Mouse (Mus musculus) liver, embryonic 14.5 days (tissue): ENCODE results near the gene Jmjd1c. TPM values are rescaled to one million over a fixed set of nuclear protein-coding genes. Genes with fewer than 3 reads are reported as not detected.

Experiments
- ATAC-seq: fragments of 200-750 bp; cut with Nextera tagmentation; 2 replicates; pipeline ENCODE4 v1.8.0; 2017; ENCODE audit warnings: moderate number of reproducible peaks, mild to moderate bottlenecking, moderate library complexity; ENCODE audit not compliant: insufficient read depth
- DNase-seq, 3 experiments: peaks; one replicate each; pipeline ENCODE4 v3.0.0-alpha.2; 2012 to 2013; ENCODE audit warnings: low read depth in 3 of 3, low spot score in 3 of 3
- H3K27ac ChIP-seq: fragments of 300-500 bp; sonication (generic); 2 replicates; pipeline ENCODE4 v1.5.1; 2014; ENCODE audit warnings: moderate library complexity, mild to moderate bottlenecking, control low read depth, inconsistent platforms
- H3K27me3 ChIP-seq: fragments of 300-500 bp; sonication (generic); 2 replicates; pipeline ENCODE4 v1.6.1; 2014; ENCODE audit warnings: mild to moderate bottlenecking, low read length, moderate library complexity; ENCODE audit not compliant: control insufficient read depth, insufficient read depth
- H3K36me3 ChIP-seq: fragments of 300-500 bp; sonication (generic); replicated peaks from 2 replicates; pipeline ENCODE4 v1.6.1; 2014; ENCODE audit warnings: low read depth; ENCODE audit not compliant: control insufficient read depth, insufficient read depth
- H3K4me1 ChIP-seq, 2 experiments: fragments of 200-500 bp in 1 of 2; fragments of 300-500 bp in 1 of 2; sonication (generic) in 1 of 2; replicated peaks; 2 replicates each; pipeline ENCODE4 v1.6.1; 2012 to 2014; ENCODE audit warnings: antibody characterized with exemption in 1 of 2, inconsistent platforms in 1 of 2, low read length in 1 of 2; ENCODE audit not compliant: control insufficient read depth in 2 of 2, insufficient read depth in 2 of 2
- H3K4me2 ChIP-seq: fragments of 300-500 bp; sonication (generic); 2 replicates; pipeline ENCODE4 v1.6.1; 2014; ENCODE audit warnings: low read depth, mild to moderate bottlenecking, control low read depth, moderate library complexity
- H3K4me3 ChIP-seq, 2 experiments: fragments of 200-500 bp in 1 of 2; fragments of 300-500 bp in 1 of 2; sonication (generic) in 1 of 2; 2 replicates each; pipeline ENCODE4 v1.5.1; 2012 to 2014; ENCODE audit warnings: low read depth in 2 of 2, low read length in 2 of 2, mild to moderate bottlenecking in 2 of 2, control low read depth in 1 of 2, inconsistent platforms in 1 of 2, moderate library complexity in 1 of 2; ENCODE audit not compliant: insufficient read depth in 1 of 2
- H3K9ac ChIP-seq: fragments of 300-500 bp; sonication (generic); replicated peaks from 2 replicates; pipeline ENCODE4 v1.6.1; 2014; ENCODE audit warnings: mild to moderate bottlenecking, control low read depth, moderate library complexity
- H3K9me3 ChIP-seq: fragments of 300-500 bp; sonication (generic); 2 replicates; pipeline ENCODE4 v1.6.1; 2016; ENCODE audit warnings: low read length, mixed read lengths; ENCODE audit not compliant: control insufficient read depth
- CTCF ChIP-seq: IDR thresholded peaks from 2 replicates; pipeline ENCODE4 v1.5.1; 2016; ENCODE audit warnings: antibody characterized with exemption, low read depth, control low read depth
- EP300 ChIP-seq: IDR thresholded peaks from 2 replicates; pipeline ENCODE4 v1.6.1; 2016; ENCODE audit warnings: antibody characterized with exemption, low read depth
- WGBS: fragments of 180-500 bp; shearing (Covaris S2); extraction: QIAGEN DNeasy Blood & Tissue Kit; methylation state at CpG from one replicate; pipeline ENCODE4 v1.1.7; 2014; ENCODE audit not compliant: insufficient replicate concordance; 5-methylcytosine and 5-hydroxymethylcytosine counted together
- polyA plus RNA-seq, 2 experiments: library from polyadenylated mRNA; depleted of rRNA in 1 of 2; stranded (reverse) in 1 of 2; unstranded in 1 of 2; fragments of >200 nt; fragmentation: Nextera tagmentation in 1 of 2; extraction: Ambion mirVana in 1 of 2; gene quantifications; 2 replicates each; pipeline versions ENCODE4 v1.2.1 to v1.2.3; 2012 to 2014

Jmjd1c gene
- polyA plus RNA-seq, 2 experiments = 6.5 to 8.7 TPM

- ATAC-seq (no peak), DNase-seq (no peak)
- H3K27me3 ChIP-seq = no peaks in the 10 kb centered on the region
- peaks cover 0 to 11% of the 10 kb centered on the region in 2 experiments; a peak in 3 of 4 replicates for H3K4me1 ChIP-seq
- no peak overlapping the region for H3K4me3 ChIP-seq
- H3K36me3 ChIP-seq = no peaks in the 10 kb centered on the region
- no peaks in the 10 kb centered on the region for H3K9me3 ChIP-seq
- no peak overlapping the region for H3K9ac ChIP-seq
- no peak for TF ChIP-seq CTCF
- no peak for TF ChIP-seq EP300
- H3K27ac ChIP-seq = no peak overlapping the region
- H3K4me2 ChIP-seq = no peak overlapping the region
- 69% methylated on average over 4 of the region's 4 CpGs for WGBS
Measured at GRCm38 (mm10) chr10:67290622-67291021, 194.7 kb downstream of the Jmjd1c start.

GRCm38 (mm10) chr10:67291087-67291486 is 195.2 kb downstream of the Jmjd1c start:
- no peak overlapping the region for H3K4me2 ChIP-seq
- H3K9me3 ChIP-seq = no peaks in the 10 kb centered on the region
- H3K27ac ChIP-seq = no peak overlapping the region
- TF ChIP-seq CTCF = no peak
- TF ChIP-seq EP300 = no peak
- no peak overlapping the region for H3K9ac ChIP-seq
- H3K4me3 ChIP-seq = no peak overlapping the region
- DNase-seq = no peak
- ATAC-seq = no peak
- 60% methylated on average over 8 of the region's 8 CpGs for WGBS
- no peaks in the 10 kb centered on the region for H3K27me3 ChIP-seq
- H3K4me1 ChIP-seq = peaks cover 0 to 12% of the 10 kb centered on the region in 2 experiments; a peak in 3 of 4 replicates
- H3K36me3 ChIP-seq = no peaks in the 10 kb centered on the region

GRCm38 (mm10) chr10:67295331-67295730 is 199.4 kb downstream of the Jmjd1c start:
- 21% methylated on average over 5 of the region's 5 CpGs for WGBS
- no peaks in the 10 kb centered on the region for H3K36me3 ChIP-seq
- H3K4me2 ChIP-seq = no peak overlapping the region; the same call in 1 of the 2 replicates
- no peak for DNase-seq
- ATAC-seq = peak; percentile 49; the same call in 1 of the 2 replicates
- H3K9ac ChIP-seq = no peak overlapping the region
- H3K4me3 ChIP-seq = no peak overlapping the region
- no peaks in the 10 kb centered on the region for H3K9me3 ChIP-seq
- peak; percentile 40 for TF ChIP-seq EP300
- no peak for TF ChIP-seq CTCF
- no peaks in the 10 kb centered on the region for H3K27me3 ChIP-seq
- peak overlapping the region; percentile 43; the same call in 1 of the 2 replicates for H3K27ac ChIP-seq
- H3K4me1 ChIP-seq = peaks cover 0 to 28% of the 10 kb centered on the region in 2 experiments

GRCm38 (mm10) chr10:67295938-67296466 is 200.1 kb downstream of the Jmjd1c start:
- 14% methylated on average over 7 of the region's 7 CpGs for WGBS

GRCm38 (mm10) chr10:67296482-67297152 is 200.7 kb downstream of the Jmjd1c start:
- peaks cover 0 to 32% of the 10 kb centered on the region in 2 experiments for H3K4me1 ChIP-seq
- H3K36me3 ChIP-seq = no peaks in the 10 kb centered on the region
- peak overlapping the region; percentile 43 for H3K27ac ChIP-seq
- H3K9ac ChIP-seq = no peak overlapping the region
- peak overlapping the region; percentile 37 for H3K4me2 ChIP-seq
- no peaks in the 10 kb centered on the region for H3K27me3 ChIP-seq
- DNase-seq (no peak), ATAC-seq (peak; percentile 49; the same call in 1 of the 2 replicates)
- TF ChIP-seq CTCF (no peak), EP300 (no peak; the same call in 1 of the 2 replicates)
- H3K9me3 ChIP-seq = no peaks in the 10 kb centered on the region
- WGBS = 51% methylated on average over 8 of the region's 8 CpGs
- 0 out of 4 replicates have a peak overlapping the region, but pooled peaks of 1 of the 2 experiments have one; percentile 8 for H3K4me3 ChIP-seq

More at GRCm38 (mm10) chr10:67295938-67296466, 200.1 kb downstream of the Jmjd1c start:
- Histone ChIP-seq H3K4me2 (peak overlapping the region; percentile 37), H3K36me3 (no peaks in the 10 kb centered on the region), H3K9me3 (no peaks in the 10 kb centered on the region), H3K27me3 (no peaks in the 10 kb centered on the region), H3K4me1 (peaks cover 0 to 30% of the 10 kb centered on the region in 2 experiments), H3K27ac (peak overlapping the region; percentile 43), H3K4me3 (no peak overlapping the region), H3K9ac (0 out of 2 replicates have a peak overlapping the region, but pooled peaks have one; percentile 6)
- no peak for TF ChIP-seq CTCF
- TF ChIP-seq EP300 = peak; percentile 62
- DNase-seq (peak in 1 of 3 experiments; percentile 33), ATAC-seq (peak; percentile 66)
